Mouse (Mus musculus) C2C12 (cell line): ENCODE measurements around the gene Ctnna2.

ENCODE experiments used
- CEBPB ChIP-seq: IDR thresholded peaks from one replicate; pipeline ENCODE4 v1.6.1; 2011; ENCODE audit warnings: low read depth, mild to moderate bottlenecking, control low read depth, moderate library complexity
- CTCF ChIP-seq: IDR thresholded peaks from one replicate; pipeline ENCODE4 v1.5.1; 2011; ENCODE audit not compliant: control insufficient read depth, insufficient read depth, insufficient read length
- MAX ChIP-seq: IDR thresholded peaks from one replicate; pipeline ENCODE4 v1.6.1; 2011; ENCODE audit warnings: mild to moderate bottlenecking, control low read depth
- MYOD1 ChIP-seq: IDR thresholded peaks from one replicate; pipeline ENCODE4 v1.6.1; 2011; ENCODE audit warnings: low read depth; ENCODE audit not compliant: control insufficient read depth, insufficient read length
- MYOG ChIP-seq: IDR thresholded peaks from one replicate; pipeline ENCODE4 v1.6.1; 2011; ENCODE audit not compliant: control insufficient read depth, insufficient read length; ENCODE audit errors: extremely low read depth
- USF1 ChIP-seq: IDR thresholded peaks from one replicate; pipeline ENCODE4 v1.6.1; 2011; ENCODE audit warnings: low read depth, mild to moderate bottlenecking, control low read depth, moderate library complexity

DNA sequence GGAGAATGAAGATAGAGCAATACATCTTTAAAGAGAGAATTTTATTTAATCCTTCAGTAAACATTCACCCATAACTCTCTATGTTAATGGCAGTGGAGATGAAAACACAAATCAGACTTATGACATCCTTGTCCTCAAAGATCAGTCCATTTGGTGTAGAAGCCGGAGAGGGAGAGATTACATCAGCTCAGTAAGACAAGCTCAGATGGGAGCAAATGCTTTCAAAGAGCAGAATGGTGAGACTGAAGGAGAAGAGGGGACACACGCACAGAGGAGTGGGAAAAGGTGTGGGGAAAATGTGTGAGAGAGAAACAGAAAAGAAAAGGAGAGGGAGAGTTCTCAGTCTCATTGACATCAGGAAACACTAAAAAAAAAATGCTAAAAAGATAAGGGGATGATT lies 144.8 kb downstream of the Ctnna2 start:
- TF ChIP-seq CTCF (no peak), MAX (no peak), USF1 (no peak), CEBPB (no peak), MYOG (no peak), MYOD1 (no peak)
